Mouse (Mus musculus): ENCODE measurements around the gene Notch3. TPM values are rescaled to one million over a fixed set of nuclear protein-coding genes. Genes with fewer than 3 reads are reported as not detected.
"Not testable (repeated sequence)": the region's sequence is repeated elsewhere in the genome, so short reads cannot be mapped to it uniquely, and the experiment has no call there.

The Notch3 gene
- total and polyA plus RNA-seq, 3 experiments = 5.6 to 35.5 (median 11.7) TPM

DNA sequence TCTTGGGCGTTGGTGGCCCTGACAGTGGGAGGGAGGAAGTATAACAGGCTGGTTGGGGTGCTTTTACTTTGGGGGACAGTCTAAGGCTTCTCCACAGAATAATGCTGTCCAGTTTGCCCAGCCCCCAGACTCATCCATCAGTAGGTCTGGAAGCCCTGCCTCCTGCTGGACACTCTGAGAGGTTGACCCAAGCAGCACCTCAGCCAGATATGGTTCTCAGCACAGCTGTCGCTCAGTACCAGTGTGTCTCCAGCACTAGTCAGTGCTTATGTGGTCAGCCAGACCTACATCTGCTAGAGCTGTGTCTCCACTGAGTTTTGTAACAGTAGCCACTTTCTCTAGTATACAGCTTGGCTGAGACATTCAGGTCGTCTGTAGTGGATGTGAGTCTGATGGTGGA is 48.2 kb downstream of the Notch3 start:
- DNase-seq = no peak

DNA sequence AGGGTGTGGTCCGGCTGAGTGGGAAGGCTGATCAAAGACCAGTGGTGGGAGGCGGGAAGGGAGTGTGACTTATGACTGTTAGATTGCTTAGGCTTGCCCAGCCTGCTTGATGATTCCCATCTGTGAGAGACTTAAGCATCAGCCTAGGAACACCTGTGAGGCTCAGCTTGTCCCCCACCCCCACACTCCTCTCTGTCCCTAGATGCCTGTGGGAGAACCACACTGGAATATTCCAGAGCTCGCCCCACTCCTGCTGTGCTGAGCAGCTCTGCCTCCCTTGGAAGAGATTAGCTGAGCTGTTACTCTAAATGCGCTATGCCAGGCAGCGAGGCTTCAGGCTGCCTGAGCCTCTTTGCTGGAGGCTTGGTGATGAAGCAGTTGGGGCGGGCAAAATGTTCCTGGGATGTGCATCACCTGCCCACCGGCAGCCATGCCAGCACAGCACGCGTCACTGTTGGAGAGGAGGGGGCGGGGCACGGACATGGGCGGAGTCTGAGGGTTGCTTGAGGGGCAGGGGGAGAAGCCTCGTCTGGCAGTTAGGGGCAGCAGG is 48.7 kb downstream of the Notch3 start:
- DNase-seq = peak; percentile 44

DNA sequence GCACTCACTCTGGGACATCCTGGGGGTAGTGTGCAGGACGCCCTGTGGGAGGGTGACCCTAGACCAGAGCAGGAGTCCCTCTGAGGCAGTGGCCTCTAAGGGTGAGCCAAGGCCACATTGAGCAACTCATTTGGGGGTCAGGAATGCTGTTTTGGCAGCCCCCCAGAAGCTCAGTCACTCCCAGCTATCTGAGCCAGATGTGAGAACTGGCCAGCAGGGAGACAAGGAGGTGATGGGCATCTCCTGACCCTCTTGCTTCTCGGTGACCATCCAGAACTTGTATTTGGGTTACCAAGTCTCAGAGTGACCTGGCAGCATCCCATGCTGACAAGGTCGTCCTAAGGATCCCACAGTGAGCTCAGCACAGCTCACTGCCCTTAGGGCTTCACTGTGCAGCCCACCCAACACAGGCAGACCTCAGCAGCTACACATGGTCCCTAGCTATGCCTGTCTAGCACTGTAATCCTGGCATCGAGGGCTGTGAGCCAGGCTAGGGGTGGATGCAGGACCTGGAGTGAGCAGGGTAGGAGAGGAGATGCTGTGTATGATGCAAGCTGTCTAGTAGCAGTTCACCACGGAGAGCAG is 49.3 kb downstream of the Notch3 start:
- DNase-seq = peak; percentile 88

DNA sequence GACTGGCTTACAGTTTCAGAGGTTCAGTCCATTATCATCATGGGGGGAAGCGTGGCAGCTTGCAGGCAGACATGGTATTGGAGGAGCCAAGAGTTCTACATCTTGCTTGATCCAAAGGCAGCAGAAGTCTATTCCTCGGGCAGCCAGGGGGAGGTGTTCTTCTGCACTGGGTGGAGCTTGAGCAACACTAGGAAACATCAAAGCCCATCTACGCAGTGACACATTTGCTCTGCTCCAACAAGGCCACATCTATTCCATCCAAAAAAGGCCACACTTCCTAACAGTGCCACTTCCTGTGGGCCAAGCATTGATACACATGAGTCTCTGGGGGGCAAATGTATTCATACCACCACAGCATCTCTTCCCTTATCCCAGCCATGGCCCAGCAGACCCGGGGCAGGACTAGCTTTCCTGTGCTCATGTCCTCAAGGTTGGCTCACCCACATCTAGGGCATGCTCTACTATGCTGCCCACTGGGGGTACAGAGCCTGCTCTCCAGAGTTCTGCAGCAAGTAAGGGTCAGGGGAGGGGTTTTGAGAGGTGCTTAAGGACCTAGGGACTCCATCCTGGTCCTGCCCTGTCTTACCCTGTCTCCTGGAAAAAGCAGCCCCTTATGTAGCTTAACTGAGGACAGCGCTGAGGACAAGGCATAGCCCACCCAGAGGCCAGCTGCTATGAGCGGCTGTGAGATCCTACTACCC is 49.9 kb downstream of the Notch3 start:
- peak; percentile 66 for DNase-seq

DNA sequence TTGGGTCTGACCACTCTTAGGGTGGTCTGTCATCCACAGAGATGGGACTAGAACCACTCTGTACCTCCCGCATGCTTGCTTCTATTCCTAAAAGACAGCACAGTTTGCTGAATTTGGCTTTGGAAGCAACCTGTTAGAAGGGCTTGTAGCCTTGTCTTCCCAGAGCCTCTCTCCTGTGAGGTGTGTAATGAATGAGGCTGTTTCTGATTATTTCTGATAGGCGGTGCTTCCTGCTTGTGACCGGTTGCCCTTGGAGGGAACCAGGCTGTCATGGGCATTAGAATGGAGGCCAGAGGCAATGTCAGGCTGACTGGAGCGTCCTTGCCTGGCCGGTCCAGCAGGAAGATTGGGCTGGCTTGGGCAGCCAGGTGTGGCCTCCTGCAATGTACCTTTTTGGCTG is 52.2 kb downstream of the Notch3 start:
- DNase-seq = peak; percentile 58

DNA sequence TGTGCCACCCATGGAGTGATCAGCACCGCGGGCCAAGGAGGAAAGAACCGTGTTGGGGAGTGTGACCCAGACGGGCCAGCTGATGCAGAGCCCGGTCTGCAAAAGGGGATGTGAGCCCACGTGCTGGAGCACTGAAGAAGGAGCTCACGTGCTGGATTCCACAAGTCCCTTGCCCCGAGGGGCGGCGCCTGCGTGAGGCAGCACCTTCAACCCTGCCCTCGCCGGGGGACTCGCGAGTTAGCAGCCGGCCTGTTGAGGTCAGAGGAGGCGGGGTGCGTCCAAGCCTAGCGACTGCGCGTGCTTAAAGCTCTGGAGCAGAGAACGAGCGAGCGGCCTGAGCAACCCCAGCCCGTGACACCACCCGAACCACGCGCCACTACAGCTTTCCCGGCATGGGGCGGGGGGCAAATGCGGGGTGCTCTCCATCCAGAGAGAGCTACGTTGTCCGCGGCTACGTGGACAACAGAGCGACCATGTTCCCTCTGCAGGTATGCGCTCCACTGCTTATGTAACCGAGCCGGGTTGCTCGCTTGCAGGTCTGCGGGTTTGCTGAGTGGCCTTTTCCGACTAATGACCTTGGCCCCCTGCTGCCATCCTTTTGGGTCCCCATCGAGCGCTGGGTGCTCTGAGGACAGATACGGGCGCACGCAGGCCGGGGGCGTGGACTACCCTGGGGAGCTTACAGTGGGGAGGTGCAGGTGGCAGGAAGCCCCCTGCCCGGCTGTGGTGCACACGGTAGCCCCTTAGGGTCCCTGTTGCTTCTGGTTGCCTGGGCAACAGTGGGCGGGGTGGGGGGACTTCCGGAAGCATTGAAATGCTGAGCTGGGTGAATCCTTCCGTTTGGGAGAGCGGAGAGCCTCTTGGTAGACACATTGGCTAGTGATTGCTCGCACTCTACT is 52.9 kb downstream of the Notch3 start:
- peak; percentile 93 for DNase-seq

DNA sequence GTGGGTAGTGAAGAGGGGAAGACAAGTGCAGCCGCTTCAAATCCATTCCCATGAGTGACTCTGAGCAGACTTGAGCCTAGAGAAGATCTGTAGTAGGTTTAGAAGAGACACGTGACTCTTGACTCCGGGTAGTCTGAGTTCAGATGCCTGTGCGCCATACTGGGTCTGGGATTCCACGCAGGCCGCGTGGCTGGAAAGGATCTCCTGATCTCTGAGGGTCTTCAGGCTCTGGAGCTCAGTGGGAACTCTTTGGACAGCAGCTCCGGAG is 53.5 kb downstream of the Notch3 start:
- no peak for DNase-seq

DNA sequence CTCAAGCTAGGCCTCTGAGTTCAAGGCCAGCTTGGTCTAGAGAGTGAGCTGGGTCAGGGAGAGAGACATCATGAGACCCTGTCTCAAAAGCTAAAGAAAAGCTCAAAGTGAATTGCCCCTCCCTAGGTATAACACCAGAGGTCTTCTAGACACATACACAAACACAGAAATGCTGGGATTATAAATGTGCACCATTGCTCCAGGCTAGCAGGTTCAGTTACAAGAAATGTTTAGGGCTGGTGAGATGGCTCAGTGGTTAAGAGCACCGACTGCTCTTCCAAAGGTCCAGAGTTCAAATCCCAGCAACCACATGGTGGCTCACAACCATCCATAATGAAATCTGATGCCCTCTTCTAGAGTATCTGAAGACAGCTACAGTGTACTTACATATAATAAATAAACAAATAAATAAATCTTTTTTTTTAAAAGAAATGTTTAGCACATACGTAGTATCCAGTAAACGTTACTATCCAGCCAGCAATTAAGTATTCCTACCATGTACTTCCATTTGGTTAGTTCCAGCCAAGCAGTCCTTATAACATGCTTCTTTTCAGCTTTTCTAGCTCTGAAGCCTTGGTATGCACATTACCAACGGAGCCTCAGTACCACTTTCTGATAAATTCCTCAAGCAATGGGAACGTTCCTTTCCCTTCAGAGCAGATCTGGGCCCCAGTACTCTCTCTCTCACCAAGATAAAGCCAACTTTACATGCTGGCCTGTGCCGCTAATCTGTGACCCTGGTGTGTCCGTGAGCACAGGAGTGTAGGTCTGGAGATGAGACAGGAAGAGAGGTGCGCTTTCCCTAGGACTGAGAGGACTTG is 54.0 kb downstream of the Notch3 start:
- DNase-seq = no peak

DNA sequence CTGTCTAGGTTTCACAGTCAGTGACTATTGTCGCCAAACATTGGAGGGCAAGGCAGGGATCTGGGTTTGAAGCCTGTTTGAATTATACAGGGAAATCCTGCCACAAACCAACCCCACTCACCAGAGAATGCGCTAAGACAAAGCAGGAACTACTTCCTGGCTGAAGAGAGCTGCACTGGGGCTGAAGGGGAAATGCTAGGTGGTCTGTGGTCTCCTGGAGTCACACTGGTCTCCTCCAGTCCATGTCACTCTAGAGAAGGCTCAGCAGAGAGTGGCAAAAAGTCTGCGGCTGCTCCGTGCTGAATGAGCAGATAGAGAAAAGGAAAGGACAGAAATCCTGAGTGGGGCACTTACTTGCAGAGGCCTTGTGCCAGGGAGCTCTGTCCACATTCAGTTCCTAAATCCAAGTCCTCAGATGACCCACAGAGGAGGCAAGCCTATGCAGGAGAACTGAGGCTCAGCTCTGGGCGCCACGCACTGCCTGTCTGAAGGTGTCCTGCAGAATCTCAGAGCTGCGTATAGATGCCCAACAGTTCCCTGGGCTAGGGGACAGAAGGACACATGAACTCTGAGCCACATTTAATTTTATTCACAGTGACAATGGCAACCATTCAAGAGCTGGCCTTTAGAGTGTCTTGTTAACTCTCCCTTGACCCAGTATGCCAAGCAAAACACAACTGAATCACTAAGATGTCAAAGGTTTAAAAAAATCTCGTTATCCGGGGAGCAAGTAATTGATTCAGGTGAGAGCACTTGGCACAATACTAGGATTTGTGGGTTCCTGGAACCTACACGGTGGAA is 55.5 kb downstream of the Notch3 start:
- peak; percentile 49 for DNase-seq

DNA sequence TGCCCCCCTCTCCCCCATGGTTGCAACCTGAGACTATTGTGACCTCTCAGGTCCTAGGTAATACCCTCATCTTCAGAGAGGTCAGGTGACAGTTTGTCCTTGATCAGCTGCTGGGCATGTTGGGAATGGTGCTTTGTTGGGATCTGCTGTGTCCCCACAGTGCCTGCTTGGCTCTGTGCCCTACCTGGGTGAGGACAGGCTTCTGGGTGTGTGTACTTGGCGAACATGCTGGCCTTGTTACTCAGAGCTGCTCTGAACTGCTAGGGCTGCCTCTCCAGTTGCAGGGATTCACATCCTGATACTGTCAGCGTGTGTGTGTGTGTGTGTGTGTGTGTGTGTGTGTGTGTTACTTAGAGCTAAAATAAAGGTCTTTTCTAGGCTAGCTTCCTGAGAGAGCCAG is 56.2 kb downstream of the Notch3 start:
- peak; percentile 88 for DNase-seq

DNA sequence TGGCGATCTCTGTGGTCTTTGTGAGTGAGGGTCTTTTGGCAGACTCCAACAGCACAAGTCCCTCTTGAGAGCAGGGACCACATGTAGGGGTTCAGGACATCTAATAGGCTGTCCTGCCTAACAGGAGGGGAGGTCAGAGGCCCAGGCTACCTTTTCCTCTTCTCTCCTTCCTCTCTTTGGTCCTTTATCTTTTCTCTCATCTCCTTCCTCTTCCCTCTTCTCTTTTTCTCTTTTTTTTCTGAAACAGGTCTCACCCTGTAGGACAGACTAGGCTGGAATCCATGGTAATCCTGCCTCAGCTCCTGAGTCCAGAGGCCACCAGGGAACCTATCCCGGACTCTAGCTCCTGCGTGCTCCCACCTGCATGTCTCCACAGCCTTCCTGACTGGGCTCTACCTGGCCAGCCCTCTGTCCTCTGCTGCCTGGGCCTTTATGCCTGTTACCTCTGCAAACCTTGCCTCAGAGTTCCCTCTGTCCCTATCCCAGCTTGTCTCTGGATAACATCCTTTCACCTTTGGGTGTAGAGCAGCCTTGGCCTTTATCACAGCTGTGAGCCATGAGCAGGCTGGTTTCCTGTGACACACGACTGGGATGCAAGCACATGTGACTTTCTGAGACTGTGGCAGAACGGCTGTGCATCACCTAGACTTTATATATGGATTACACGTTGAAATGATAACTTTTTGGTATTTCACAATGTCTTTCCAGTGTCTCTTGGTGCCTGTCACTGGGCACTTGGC is 57.3 kb downstream of the Notch3 start:
- DNase-seq = peak; percentile 64

DNA sequence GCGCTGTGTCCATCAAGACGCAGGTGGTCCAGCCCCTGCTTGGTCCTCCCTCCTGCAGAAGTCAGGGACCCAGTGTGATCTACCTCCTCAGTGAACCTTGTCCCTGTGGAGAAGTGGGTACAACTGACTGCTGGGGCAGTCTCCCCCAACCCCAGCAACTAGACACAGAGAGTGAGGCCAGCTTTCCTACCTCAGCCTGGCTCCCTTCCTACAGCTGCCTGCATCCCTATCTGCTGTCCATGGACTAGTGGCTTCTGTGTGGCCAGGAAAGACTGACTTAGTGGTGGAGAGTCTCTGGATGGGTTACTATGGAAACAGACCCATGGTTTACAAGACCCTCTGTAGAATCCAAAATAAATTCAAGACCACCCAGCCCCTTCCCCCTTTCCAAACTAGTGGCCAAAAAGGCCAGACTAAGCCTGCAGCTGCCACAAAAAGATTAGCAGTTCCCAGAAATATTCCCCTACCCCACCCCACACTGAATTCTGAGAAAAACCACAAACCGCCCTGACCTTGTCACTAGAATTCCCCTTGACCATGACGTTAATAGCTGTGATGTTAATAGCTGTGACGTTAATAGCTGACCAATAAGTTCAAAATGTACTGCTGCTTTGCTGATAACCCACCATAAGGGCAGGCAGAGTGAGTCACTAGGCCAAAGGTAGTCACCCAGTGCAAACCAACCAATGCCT is 58.2 kb downstream of the Notch3 start:
- DNase-seq = peak; percentile 42

DNA sequence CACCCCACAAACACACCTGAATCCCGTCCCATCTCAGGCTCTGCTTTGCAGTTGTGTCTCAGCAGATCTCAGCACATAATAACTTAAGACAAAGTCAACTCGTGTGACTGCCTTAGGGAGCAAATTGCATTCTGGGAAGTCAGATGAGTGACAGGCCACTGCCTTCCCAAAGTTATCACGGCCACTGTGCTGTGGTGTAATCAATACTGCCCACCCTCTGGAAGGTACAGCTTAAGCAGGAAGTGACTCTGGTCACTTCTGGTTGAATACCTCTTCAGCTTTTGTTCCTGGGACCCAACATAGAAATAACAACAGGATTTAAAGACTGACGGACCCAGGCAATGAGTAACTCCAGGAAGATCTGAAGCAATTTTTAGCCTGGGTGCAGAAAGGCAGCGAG is 58.8 kb downstream of the Notch3 start:
- DNase-seq = no peak

DNA sequence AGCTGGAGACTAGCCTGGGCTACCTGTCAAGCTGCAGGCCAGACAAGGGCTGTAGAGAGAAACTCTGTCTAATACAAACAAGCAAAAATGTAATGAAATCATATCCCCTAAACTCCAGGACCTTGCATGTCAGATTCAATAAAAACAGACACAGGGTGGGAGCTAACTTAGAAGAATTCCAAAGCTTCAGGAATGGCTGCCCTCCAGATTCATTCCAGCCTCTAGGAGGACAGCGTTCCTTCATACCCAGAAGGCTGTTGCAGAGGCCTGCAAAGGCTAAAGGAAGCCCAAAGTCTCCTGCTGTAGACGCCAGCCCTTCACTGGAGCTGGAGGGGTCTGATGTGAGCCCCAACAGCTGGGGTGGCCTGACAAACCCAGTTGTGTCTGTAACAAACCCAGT is 60.3 kb downstream of the Notch3 start:
- DNase-seq = no peak

DNA sequence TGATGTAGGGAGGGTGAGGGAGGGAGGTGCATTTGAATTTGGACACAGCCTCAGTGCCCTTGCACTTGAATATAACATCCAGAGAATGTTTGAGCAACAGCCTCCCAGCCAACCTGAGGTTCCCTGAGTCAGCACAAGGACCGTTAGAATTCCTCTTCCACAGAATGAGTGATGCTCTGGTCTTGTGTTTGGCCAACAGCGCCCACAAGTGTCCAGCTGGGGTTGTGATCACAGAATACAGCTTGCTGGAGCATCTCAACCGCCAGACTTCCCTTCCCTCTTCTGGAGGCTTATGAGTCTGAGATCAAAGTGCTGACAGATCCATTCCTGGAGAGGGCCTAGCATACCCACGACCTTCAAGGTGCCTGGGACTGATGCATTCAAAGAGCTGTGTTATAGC is 63.6 kb downstream of the Notch3 start:
- peak; percentile 67 for DNase-seq

DNA sequence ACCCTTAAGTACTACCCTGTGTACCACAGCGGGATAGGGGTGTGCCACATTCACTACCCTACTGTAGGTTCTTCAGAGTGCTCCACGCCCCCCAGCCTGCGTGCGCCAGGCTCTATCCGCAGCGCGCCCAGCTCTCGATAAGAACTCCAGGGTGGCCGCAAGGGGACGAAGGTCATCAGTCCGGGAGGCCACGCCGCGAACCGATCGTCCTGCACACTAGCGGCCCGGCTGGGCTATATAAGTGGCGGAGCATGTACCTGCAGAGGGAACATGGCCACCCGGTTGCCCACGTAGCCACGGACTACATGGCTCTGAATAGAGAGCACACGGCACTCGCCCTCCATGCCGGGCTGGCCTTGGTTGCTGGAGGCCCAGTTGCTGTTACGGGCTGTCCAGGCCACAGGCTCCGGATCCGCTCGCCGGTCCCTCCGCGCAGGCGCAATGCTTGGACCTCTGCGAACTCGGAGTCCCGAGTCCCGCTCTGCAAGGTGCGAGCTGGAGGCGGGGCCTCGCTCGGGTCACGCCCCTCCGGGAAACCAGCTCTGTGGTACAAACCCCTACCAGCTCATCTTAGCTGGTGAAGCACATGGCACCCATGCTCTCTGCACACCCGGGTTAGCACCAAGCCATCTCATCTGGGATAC is 66.6 kb downstream of the Notch3 start:
- peak; percentile 90 for DNase-seq

DNA sequence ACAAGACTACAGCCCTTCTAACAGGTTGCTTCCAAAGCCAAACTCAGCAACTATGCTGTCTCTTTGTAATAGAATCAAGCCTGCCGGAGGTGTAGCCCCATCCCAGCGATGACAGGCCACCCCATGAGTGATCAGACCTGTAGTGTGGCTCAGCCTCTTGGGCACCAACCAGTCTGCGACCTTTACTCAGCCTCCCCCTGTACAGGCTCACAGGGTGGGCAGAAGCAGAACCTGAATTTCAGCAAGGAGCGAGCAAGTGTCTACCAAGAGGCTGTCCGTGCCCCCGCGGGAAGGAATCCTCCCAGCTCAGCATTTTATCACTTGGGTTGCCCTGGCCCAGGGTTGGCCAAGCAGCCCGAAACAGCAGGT is 67.1 kb downstream of the Notch3 start:
- DNase-seq = no peak

DNA sequence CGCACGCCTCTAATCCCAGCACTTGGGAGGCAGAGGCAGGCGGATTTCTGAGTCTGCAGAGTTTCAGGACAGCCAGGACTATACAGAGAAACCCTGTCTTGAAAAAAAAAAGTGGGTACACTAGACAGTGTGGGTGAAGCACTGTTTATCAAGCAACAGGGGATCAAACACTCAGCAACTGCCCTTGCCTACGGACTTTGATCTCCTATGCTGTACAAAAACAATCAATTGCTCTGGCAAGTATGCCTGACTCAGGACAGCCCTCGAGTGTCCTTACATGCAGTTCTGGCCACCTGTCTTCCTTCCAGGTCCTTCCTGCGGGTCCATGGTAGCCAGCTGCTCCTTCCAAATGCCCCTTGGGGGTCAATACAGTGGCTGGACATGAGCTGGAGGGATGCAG is 67.7 kb downstream of the Notch3 start:
- DNase-seq = not testable (repeated sequence)

DNA sequence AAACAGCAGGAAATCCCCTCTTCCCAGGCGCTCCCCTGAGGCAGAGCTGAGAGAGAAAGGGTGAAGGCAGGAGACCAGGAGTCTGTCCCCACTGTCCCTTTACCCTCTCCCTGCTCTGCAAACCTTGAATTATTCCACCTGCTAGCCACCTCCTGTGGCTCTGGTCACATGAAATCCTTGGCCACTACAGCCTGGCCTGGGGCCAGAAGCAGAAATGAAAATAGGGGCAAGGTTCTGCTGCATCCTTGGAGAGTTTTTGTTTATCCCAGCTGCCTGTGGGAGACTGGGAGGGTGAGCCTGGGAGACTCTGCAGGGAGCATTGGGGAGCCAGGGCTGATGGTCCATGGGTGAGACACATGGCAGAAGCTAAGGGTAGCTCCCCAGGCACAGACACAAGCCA is 69.0 kb downstream of the Notch3 start:
- DNase-seq = peak; percentile 69

Measured in adrenal gland, adult 2 months (tissue).